Mouse (Mus musculus): ENCODE measurements around the gene Ddn. TPM values are rescaled to one million over a fixed set of nuclear protein-coding genes. Genes with fewer than 3 reads are reported as not detected.

Gene Ddn
- polyA plus RNA-seq, 1 experiment = 0.01 TPM

- TF ChIP-seq TAL1 (IDR thresholded peaks at IDR 0.05; ENCODE audit: low read length) (no peak), GATA1 (IDR thresholded peaks at IDR 0.05; ENCODE audit: low read length) (no peak)
- Histone ChIP-seq H3K4me1 (ENCODE audit: control insufficient read depth) (peaks cover 3% of the 10 kb centered on the region; the same call in 1 of the 2 replicates), H3K4me3 (replicated peaks) (no peak overlapping the region)
Observed at GRCm38 (mm10) chr15:98792233-98793020, 16.9 kb downstream of the Ddn start.

GRCm38 (mm10) chr15:98791771-98792170 is 17.5 kb downstream of the Ddn start:
- Histone ChIP-seq H3K36me3 (ENCODE audit: control insufficient read depth) (no peaks in the 10 kb centered on the region), H3K4me1 (ENCODE audit: control insufficient read depth) (peaks cover 3% of the 10 kb centered on the region; the same call in 1 of the 2 replicates), H3K27me3 (ENCODE audit: control insufficient read depth) (peaks cover 97% of the 10 kb centered on the region), H3K9me3 (ENCODE audit: control insufficient read depth, low read length) (peaks cover 16% of the 10 kb centered on the region; the same call in 1 of the 2 replicates), H3K4me3 (replicated peaks) (no peak overlapping the region)
- no peak for TF ChIP-seq TAL1 (IDR thresholded peaks at IDR 0.05; ENCODE audit: low read length)
- TF ChIP-seq GATA1 (IDR thresholded peaks at IDR 0.05; ENCODE audit: low read length) = no peak

More at GRCm38 (mm10) chr15:98792233-98793020, 16.9 kb downstream of the Ddn start:
- H3K36me3 ChIP-seq (ENCODE audit: control insufficient read depth) = no peaks in the 10 kb centered on the region
- peaks cover 100% of the 10 kb centered on the region for H3K27me3 ChIP-seq (ENCODE audit: control insufficient read depth)
- H3K9me3 ChIP-seq (ENCODE audit: control insufficient read depth, low read length) = peaks cover 16% of the 10 kb centered on the region; the same call in 1 of the 2 replicates

DNA sequence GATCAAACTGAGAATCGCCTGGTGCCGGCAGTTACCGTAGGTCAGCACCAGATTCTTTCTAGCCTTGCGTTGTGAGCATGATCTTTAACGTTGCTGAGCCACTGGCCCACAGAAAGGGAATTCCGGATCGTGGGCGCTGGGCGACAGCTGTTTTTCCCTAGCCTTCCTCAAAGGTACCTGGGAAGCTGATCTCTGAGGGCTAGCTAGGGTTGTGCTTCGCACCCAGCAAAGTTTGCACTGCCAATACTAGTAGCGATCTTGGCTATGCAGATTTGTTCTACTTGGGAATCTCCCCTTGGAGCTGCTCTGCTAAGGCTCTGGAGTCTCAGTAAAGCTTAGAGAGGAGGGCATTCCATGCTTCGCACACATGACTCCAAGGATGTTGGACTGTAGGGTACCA is 18.1 kb downstream of the Ddn start:
- Histone ChIP-seq H3K9me3 (ENCODE audit: control insufficient read depth, low read length) (peaks cover 16% of the 10 kb centered on the region; the same call in 1 of the 2 replicates), H3K4me3 (replicated peaks) (no peak overlapping the region), H3K4me1 (ENCODE audit: control insufficient read depth) (peaks cover 3% of the 10 kb centered on the region; the same call in 1 of the 2 replicates), H3K27me3 (ENCODE audit: control insufficient read depth) (peaks cover 93% of the 10 kb centered on the region), H3K36me3 (ENCODE audit: control insufficient read depth) (no peaks in the 10 kb centered on the region)
- no peak for TF ChIP-seq GATA1 (IDR thresholded peaks at IDR 0.05; ENCODE audit: low read length)
- no peak for TF ChIP-seq TAL1 (IDR thresholded peaks at IDR 0.05; ENCODE audit: low read length)

GRCm38 (mm10) chr15:98790761-98791160 is 18.5 kb downstream of the Ddn start:
- Histone ChIP-seq H3K4me1 (ENCODE audit: control insufficient read depth) (peaks cover 3% of the 10 kb centered on the region; the same call in 1 of the 2 replicates), H3K27me3 (ENCODE audit: control insufficient read depth) (peaks cover 92% of the 10 kb centered on the region), H3K4me3 (replicated peaks) (no peak overlapping the region), H3K9me3 (ENCODE audit: control insufficient read depth, low read length) (peaks cover 18% of the 10 kb centered on the region; the same call in 1 of the 2 replicates), H3K36me3 (ENCODE audit: control insufficient read depth) (no peaks in the 10 kb centered on the region)
- no peak for TF ChIP-seq TAL1 (IDR thresholded peaks at IDR 0.05; ENCODE audit: low read length)
- no peak for TF ChIP-seq GATA1 (IDR thresholded peaks at IDR 0.05; ENCODE audit: low read length)

DNA sequence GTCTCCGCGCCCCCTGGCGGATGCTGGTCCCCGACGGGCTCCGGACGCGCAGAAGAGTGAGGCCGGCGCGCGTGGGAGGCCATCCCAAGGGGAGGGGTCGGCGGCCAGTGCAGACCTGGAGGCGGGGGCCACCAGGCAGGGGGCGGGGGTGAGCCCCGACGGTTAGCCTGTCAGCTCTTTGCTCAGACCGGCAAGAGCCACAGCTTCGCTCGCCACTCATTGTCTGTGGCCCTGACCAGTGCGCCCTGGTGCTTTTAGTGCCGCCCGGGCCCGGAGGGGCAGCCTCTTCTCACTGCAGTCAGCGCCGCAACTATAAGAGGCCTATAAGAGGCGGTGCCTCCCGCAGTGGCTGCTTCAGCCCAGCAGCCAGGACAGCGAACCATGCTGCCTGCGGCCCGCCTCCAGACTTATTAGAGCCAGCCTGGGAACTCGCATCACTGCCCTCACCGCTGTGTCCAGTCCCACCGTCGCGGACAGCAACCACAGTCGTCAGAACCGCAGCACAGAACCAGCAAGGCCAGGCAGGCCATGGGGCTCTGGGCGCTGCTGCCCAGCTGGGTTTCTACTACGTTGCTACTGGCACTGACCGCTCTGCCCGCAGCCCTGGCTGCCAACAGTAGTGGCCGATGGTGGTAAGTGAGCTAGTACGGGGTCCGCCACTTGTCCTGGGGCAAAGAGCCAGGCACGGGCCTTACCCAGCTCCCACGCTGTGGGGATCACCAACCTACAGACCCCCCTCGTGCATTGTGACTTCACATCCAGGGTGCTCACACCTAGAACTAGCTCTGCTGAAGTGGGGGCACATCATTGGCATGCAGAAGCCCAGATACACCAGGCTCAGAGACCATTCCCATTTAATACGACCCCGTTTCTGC is 19.4 kb downstream of the Ddn start, which contains the start of gene Wnt1:
TSS of gene Wnt1 (plus strand) at position 197 of the 875 bp plus-strand sequence.
- H3K27me3 ChIP-seq (ENCODE audit: control insufficient read depth) = peaks cover 88% of the 10 kb centered on the region
- peaks cover 3% of the 10 kb centered on the region; the same call in 1 of the 2 replicates for H3K4me1 ChIP-seq (ENCODE audit: control insufficient read depth)
- no peak for TF ChIP-seq TAL1 (IDR thresholded peaks at IDR 0.05; ENCODE audit: low read length)
- no peak for TF ChIP-seq GATA1 (IDR thresholded peaks at IDR 0.05; ENCODE audit: low read length)
- H3K36me3 ChIP-seq (ENCODE audit: control insufficient read depth) = no peaks in the 10 kb centered on the region
- no peak within 1 kb of the TSS for H3K4me3 ChIP-seq (replicated peaks)
- peaks cover 20% of the 10 kb centered on the region; the same call in 1 of the 2 replicates for H3K9me3 ChIP-seq (ENCODE audit: control insufficient read depth, low read length)

DNA sequence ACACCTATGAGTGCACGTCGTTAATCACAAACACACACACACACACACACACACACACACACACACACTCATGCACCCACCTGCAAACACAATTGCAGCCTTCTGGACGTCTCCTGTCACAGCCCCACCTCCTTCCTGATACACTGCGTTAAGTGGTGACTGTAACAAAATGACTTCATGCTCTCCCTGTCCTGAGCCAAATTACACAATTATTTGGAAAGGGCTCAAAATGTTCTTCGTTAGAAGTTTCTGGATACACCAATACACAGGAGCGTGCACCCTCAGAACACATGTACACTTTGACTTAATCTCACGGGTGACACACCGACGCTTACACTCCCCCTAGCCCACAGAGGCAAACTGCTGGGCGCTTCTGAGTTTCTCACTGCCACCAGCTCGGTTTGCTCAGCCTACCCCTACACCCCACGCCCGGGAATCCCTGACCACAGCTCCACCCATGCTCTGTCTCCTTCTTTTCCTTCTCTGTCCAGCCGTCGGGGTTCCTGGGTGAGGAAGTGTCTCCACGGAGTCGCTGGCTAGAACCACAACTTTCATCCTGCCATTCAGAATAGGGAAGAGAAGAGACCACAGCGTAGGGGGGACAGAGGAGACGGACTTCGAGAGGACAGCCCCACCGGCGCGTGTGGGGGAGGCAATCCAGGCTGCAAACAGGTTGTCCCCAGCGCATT is 20.2 kb downstream of the Ddn start:
- H3K4me1 ChIP-seq (ENCODE audit: control insufficient read depth) = peaks cover 3% of the 10 kb centered on the region; the same call in 1 of the 2 replicates
- H3K27me3 ChIP-seq (ENCODE audit: control insufficient read depth) = peaks cover 83% of the 10 kb centered on the region
- H3K4me3 ChIP-seq (replicated peaks) = no peak overlapping the region
- H3K9me3 ChIP-seq (ENCODE audit: control insufficient read depth, low read length) = peaks cover 20% of the 10 kb centered on the region; the same call in 1 of the 2 replicates
- no peaks in the 10 kb centered on the region for H3K36me3 ChIP-seq (ENCODE audit: control insufficient read depth)
- TF ChIP-seq GATA1 (IDR thresholded peaks at IDR 0.05; ENCODE audit: low read length) (no peak), TAL1 (IDR thresholded peaks at IDR 0.05; ENCODE audit: low read length) (no peak)

DNA sequence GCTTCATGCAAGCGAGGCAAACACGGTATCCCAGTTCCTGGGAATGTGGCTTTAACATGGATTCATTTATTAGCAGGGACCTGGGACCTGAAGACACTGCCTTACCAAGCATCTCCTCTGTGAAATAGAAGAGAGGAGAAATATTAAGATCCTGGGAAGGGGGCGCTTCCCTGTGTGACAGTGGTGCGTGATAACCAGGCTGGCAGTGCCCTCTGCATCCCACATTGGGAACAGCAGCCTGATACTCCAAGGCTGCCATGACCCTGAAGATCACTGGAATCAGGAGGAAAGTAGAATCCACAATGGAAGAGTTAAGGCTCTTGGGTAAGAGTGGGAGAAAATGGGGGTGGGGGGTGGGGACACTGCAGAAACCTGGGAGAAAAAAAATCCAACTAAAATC is 21.4 kb downstream of the Ddn start:
- H3K27me3 ChIP-seq (ENCODE audit: control insufficient read depth) = peaks cover 75% of the 10 kb centered on the region
- peaks cover 20% of the 10 kb centered on the region; the same call in 1 of the 2 replicates for H3K9me3 ChIP-seq (ENCODE audit: control insufficient read depth, low read length)
- no peak overlapping the region for H3K4me3 ChIP-seq (replicated peaks)
- no peaks in the 10 kb centered on the region for H3K36me3 ChIP-seq (ENCODE audit: control insufficient read depth)
- H3K4me1 ChIP-seq (ENCODE audit: control insufficient read depth) = peaks cover 3% of the 10 kb centered on the region; the same call in 1 of the 2 replicates
- TF ChIP-seq GATA1 (IDR thresholded peaks at IDR 0.05; ENCODE audit: low read length) = no peak
- no peak for TF ChIP-seq TAL1 (IDR thresholded peaks at IDR 0.05; ENCODE audit: low read length)

- H3K9me3 ChIP-seq (ENCODE audit: control insufficient read depth, low read length) = peaks cover 8% of the 10 kb centered on the region; the same call in 1 of the 2 replicates
- H3K4me1 ChIP-seq (ENCODE audit: control insufficient read depth) = no peaks in the 10 kb centered on the region
- H3K36me3 ChIP-seq (ENCODE audit: control insufficient read depth) = no peaks in the 10 kb centered on the region
- H3K4me3 ChIP-seq (replicated peaks) = no peak overlapping the region
- H3K27me3 ChIP-seq (ENCODE audit: control insufficient read depth) = peaks cover 72% of the 10 kb centered on the region
- TF ChIP-seq GATA1 (IDR thresholded peaks at IDR 0.05; ENCODE audit: low read length) (no peak), TAL1 (IDR thresholded peaks at IDR 0.05; ENCODE audit: low read length) (no peak)
Observed at GRCm38 (mm10) chr15:98785744-98786143, 23.5 kb downstream of the Ddn start.

All from erythroblast, embryonic 14.5 days (primary cell).